Mouse (Mus musculus) C2C12 (cell line): ENCODE results near the gene Klhl32.
"Not testable (repeated sequence)": the region's sequence is repeated elsewhere in the genome, so short reads cannot be mapped to it uniquely, and the experiment has no call there.

Source experiments
- CTCF ChIP-seq: IDR thresholded peaks from one replicate; pipeline ENCODE4 v1.5.1; 2011; ENCODE audit not compliant: control insufficient read depth, insufficient read depth, insufficient read length
- MAX ChIP-seq: IDR thresholded peaks from one replicate; pipeline ENCODE4 v1.6.1; 2011; ENCODE audit warnings: mild to moderate bottlenecking, control low read depth
- MYOG ChIP-seq: IDR thresholded peaks from one replicate; pipeline ENCODE4 v1.6.1; 2011; ENCODE audit not compliant: control insufficient read depth, insufficient read length; ENCODE audit errors: extremely low read depth
- USF1 ChIP-seq: IDR thresholded peaks from one replicate; pipeline ENCODE4 v1.6.1; 2011; ENCODE audit warnings: low read depth, mild to moderate bottlenecking, control low read depth, moderate library complexity

DNA sequence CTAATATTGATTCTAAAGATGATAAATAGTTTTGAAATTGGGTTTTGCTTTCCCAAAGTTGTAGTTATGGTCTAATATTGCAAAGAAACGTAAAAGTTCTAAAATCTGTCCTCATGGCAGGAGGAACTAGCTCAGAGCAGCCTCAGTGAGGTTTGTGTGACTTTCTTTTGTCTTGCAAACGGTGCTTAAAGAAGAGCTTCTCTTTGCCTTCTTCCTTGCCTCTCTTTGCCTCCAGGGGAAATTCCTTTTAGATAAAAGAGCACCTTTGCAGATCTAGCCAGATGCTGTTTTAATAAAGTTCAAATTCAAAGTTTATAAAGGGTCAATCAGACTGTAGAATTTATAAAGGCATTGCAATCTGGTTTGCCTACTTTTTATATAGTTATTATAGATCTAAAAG, 38.5 kb upstream of the Klhl32 start:
- TF ChIP-seq MYOG, CTCF, MAX, USF1: not testable (repeated sequence)
